Mouse (Mus musculus) intestine, embryonic 15.5 days (tissue): ENCODE measurements around the gene Ube3b. TPM values are rescaled to one million over a fixed set of nuclear protein-coding genes. Genes with fewer than 3 reads are reported as not detected.

Source experiments
- ATAC-seq: fragments of 200-750 bp; cut with Nextera tagmentation; 2 replicates; pipeline ENCODE4 v1.8.0; 2017; ENCODE audit warnings: moderate TSS enrichment, moderate library complexity
- H3K27ac ChIP-seq: fragments of 300-500 bp; sonication (generic); 2 replicates; pipeline ENCODE4 v1.5.1; 2015; ENCODE audit warnings: mild to moderate bottlenecking, inconsistent platforms
- H3K27me3 ChIP-seq: fragments of 300-500 bp; sonication (generic); replicated peaks from 2 replicates; pipeline ENCODE4 v1.6.1; 2015; ENCODE audit warnings: inconsistent platforms
- H3K36me3 ChIP-seq: fragments of 300-500 bp; sonication (generic); 2 replicates; pipeline ENCODE4 v1.6.1; 2015; ENCODE audit warnings: inconsistent platforms
- H3K4me1 ChIP-seq: fragments of 300-500 bp; sonication (generic); replicated peaks from 2 replicates; pipeline ENCODE4 v1.6.1; 2015; ENCODE audit warnings: inconsistent platforms
- H3K4me2 ChIP-seq: fragments of 300-500 bp; sonication (generic); replicated peaks from 2 replicates; pipeline ENCODE4 v1.6.1; 2015; ENCODE audit warnings: mild to moderate bottlenecking, inconsistent platforms
- H3K4me3 ChIP-seq: fragments of 300-500 bp; sonication (generic); replicated peaks from 2 replicates; pipeline ENCODE4 v1.5.1; 2015; ENCODE audit warnings: inconsistent platforms
- H3K9ac ChIP-seq: fragments of 300-500 bp; sonication (generic); 2 replicates; pipeline ENCODE4 v1.6.1; 2015; ENCODE audit warnings: inconsistent platforms
- H3K9me3 ChIP-seq: fragments of 300-500 bp; sonication (generic); 2 replicates; pipeline ENCODE4 v1.6.1; 2016; ENCODE audit warnings: inconsistent platforms
- WGBS: fragments of 180-500 bp; shearing (Covaris S2); methylation state at CpG from one replicate; pipeline ENCODE4 v1.1.7; 2015; 5-methylcytosine and 5-hydroxymethylcytosine counted together
- polyA plus RNA-seq: library from polyadenylated mRNA; unstranded; fragments of >200 nt; fragmentation: Nextera tagmentation; extraction: Ambion mirVana; gene quantifications from 2 replicates; pipeline ENCODE4 v1.2.1, GENCODE M21; 2015

Gene Ube3b
- polyA plus RNA-seq, 1 experiment from 2014 or later = 35.7 TPM

GRCm38 (mm10) chr5:114365043-114365752 is 15.2 kb upstream of the Ube3b start:
- ATAC-seq = peak; percentile 93
- Histone ChIP-seq H3K4me1 (peaks cover 45% of the 10 kb centered on the region), H3K27ac (peak overlapping the region; percentile 87), H3K9ac (peak overlapping the region; percentile 17), H3K9me3 (no peaks in the 10 kb centered on the region), H3K27me3 (no peaks in the 10 kb centered on the region), H3K36me3 (peaks cover 58% of the 10 kb centered on the region), H3K4me2 (peak overlapping the region; percentile 36), H3K4me3 (no peak overlapping the region)
- WGBS = 51% methylated on average over 23 of the region's 23 CpGs

GRCm38 (mm10) chr5:114368121-114368520 is 12.3 kb upstream of the Ube3b start:
- ATAC-seq = no peak
- Histone ChIP-seq H3K36me3 (peaks cover 38% of the 10 kb centered on the region), H3K27me3 (no peaks in the 10 kb centered on the region), H3K4me2 (no peak overlapping the region), H3K27ac (no peak overlapping the region), H3K4me1 (peaks cover 74% of the 10 kb centered on the region), H3K9ac (no peak overlapping the region), H3K9me3 (no peaks in the 10 kb centered on the region), H3K4me3 (no peak overlapping the region)
- 74% methylated on average over 14 of the region's 14 CpGs for WGBS

- Histone ChIP-seq H3K36me3 (peaks cover 35% of the 10 kb centered on the region), H3K4me2 (no peak overlapping the region), H3K9me3 (no peaks in the 10 kb centered on the region), H3K9ac (no peak overlapping the region), H3K27me3 (no peaks in the 10 kb centered on the region), H3K4me1 (peaks cover 77% of the 10 kb centered on the region), H3K27ac (peak overlapping the region; percentile 90), H3K4me3 (no peak overlapping the region)
- WGBS = 75% methylated on average over 16 of the region's 16 CpGs
- no peak for ATAC-seq
Observed at GRCm38 (mm10) chr5:114368803-114369496, 11.5 kb upstream of the Ube3b start.

GRCm38 (mm10) chr5:114369921-114370320 is 10.5 kb upstream of the Ube3b start:
- Histone ChIP-seq H3K4me3 (no peak overlapping the region), H3K27me3 (no peaks in the 10 kb centered on the region), H3K4me1 (peaks cover 77% of the 10 kb centered on the region), H3K9me3 (no peaks in the 10 kb centered on the region), H3K27ac (peak overlapping the region; percentile 90), H3K4me2 (peak overlapping the region; percentile 21; the same call in 1 of the 2 replicates), H3K9ac (peak overlapping the region; percentile 33; the same call in 1 of the 2 replicates), H3K36me3 (peaks cover 32% of the 10 kb centered on the region)
- 66% methylated on average over 9 of the region's 9 CpGs for WGBS
- no peak for ATAC-seq

- peak; percentile 12; the same call in 1 of the 2 replicates for ATAC-seq
- 37% methylated on average over 9 of the region's 9 CpGs for WGBS
- 0 out of 2 replicates have a peak overlapping the region, but pooled peaks have one; percentile 11 for H3K4me3 ChIP-seq
Observed at GRCm38 (mm10) chr5:114370371-114370776, 10.0 kb upstream of the Ube3b start.

GRCm38 (mm10) chr5:114371331-114371730 is 9.1 kb upstream of the Ube3b start:
- Histone ChIP-seq H3K4me2 (peak overlapping the region; percentile 45), H3K9ac (peak overlapping the region; percentile 23; the same call in 1 of the 2 replicates), H3K27ac (peak overlapping the region; percentile 90), H3K4me1 (peaks cover 79% of the 10 kb centered on the region), H3K36me3 (peaks cover 24% of the 10 kb centered on the region), H3K9me3 (no peaks in the 10 kb centered on the region), H3K4me3 (0 out of 2 replicates have a peak overlapping the region, but pooled peaks have one; percentile 11), H3K27me3 (no peaks in the 10 kb centered on the region)
- ATAC-seq = no peak
- 29% methylated on average over 3 of the region's 3 CpGs for WGBS

More at GRCm38 (mm10) chr5:114370371-114370776, 10.0 kb upstream of the Ube3b start:
- peaks cover 79% of the 10 kb centered on the region for H3K4me1 ChIP-seq
- H3K36me3 ChIP-seq = peaks cover 32% of the 10 kb centered on the region
- H3K4me2 ChIP-seq = peak overlapping the region; percentile 45
- peak overlapping the region; percentile 44 for H3K9ac ChIP-seq
- peak overlapping the region; percentile 90 for H3K27ac ChIP-seq
- no peaks in the 10 kb centered on the region for H3K9me3 ChIP-seq
- no peaks in the 10 kb centered on the region for H3K27me3 ChIP-seq

GRCm38 (mm10) chr5:114371731-114372473 is 8.5 kb upstream of the Ube3b start:
- peak; percentile 27 for ATAC-seq
- Histone ChIP-seq H3K36me3 (peaks cover 19% of the 10 kb centered on the region), H3K4me3 (no peak overlapping the region), H3K4me1 (peaks cover 79% of the 10 kb centered on the region), H3K27me3 (no peaks in the 10 kb centered on the region), H3K9me3 (no peaks in the 10 kb centered on the region), H3K9ac (peak overlapping the region; percentile 23; the same call in 1 of the 2 replicates), H3K4me2 (peak overlapping the region; percentile 45), H3K27ac (peak overlapping the region; percentile 90)
- WGBS = 37% methylated on average over 25 of the region's 25 CpGs

GRCm38 (mm10) chr5:114372565-114372964 is 7.8 kb upstream of the Ube3b start:
- Histone ChIP-seq H3K4me1 (peaks cover 85% of the 10 kb centered on the region), H3K27me3 (no peaks in the 10 kb centered on the region), H3K27ac (peak overlapping the region; percentile 90), H3K4me2 (peak overlapping the region; percentile 45), H3K9ac (peak overlapping the region; percentile 23; the same call in 1 of the 2 replicates), H3K4me3 (no peak overlapping the region), H3K9me3 (no peaks in the 10 kb centered on the region), H3K36me3 (peaks cover 14% of the 10 kb centered on the region)
- peak; percentile 73 for ATAC-seq
- 22% methylated on average over 11 of the region's 11 CpGs for WGBS

GRCm38 (mm10) chr5:114373174-114373573 is 7.2 kb upstream of the Ube3b start:
- no peak for ATAC-seq
- peak overlapping the region; percentile 45; the same call in 1 of the 2 replicates for H3K4me2 ChIP-seq
- peaks cover 8% of the 10 kb centered on the region for H3K36me3 ChIP-seq
- H3K27me3 ChIP-seq = no peaks in the 10 kb centered on the region
- 67% methylated on average over 11 of the region's 11 CpGs for WGBS
- H3K9me3 ChIP-seq = no peaks in the 10 kb centered on the region
- H3K4me1 ChIP-seq = peaks cover 91% of the 10 kb centered on the region
- peak overlapping the region; percentile 90 for H3K27ac ChIP-seq
- peak overlapping the region; percentile 23; the same call in 1 of the 2 replicates for H3K9ac ChIP-seq
- H3K4me3 ChIP-seq = no peak overlapping the region

- no peak for ATAC-seq
- Histone ChIP-seq H3K9me3 (no peaks in the 10 kb centered on the region), H3K27me3 (no peaks in the 10 kb centered on the region), H3K4me2 (no peak overlapping the region), H3K9ac (0 out of 2 replicates have a peak overlapping the region, but pooled peaks have one; percentile 23), H3K4me1 (peaks cover 94% of the 10 kb centered on the region), H3K4me3 (no peak overlapping the region), H3K36me3 (peaks cover 6% of the 10 kb centered on the region; the same call in 1 of the 2 replicates), H3K27ac (peak overlapping the region; percentile 90)
- 84% methylated on average over 9 of the region's 9 CpGs for WGBS
Observed at GRCm38 (mm10) chr5:114373581-114373980, 6.8 kb upstream of the Ube3b start.

- 0 out of 2 replicates have a peak, but pooled peaks have one; percentile 15 for ATAC-seq
- Histone ChIP-seq H3K27ac (peak overlapping the region; percentile 90), H3K9ac (no peak overlapping the region), H3K4me1 (peaks cover 89% of the 10 kb centered on the region), H3K27me3 (no peaks in the 10 kb centered on the region), H3K4me2 (peak overlapping the region; percentile 26), H3K9me3 (no peaks in the 10 kb centered on the region), H3K4me3 (no peak overlapping the region), H3K36me3 (peaks cover 1% of the 10 kb centered on the region; the same call in 1 of the 2 replicates)
- 81% methylated on average over 23 of the region's 23 CpGs for WGBS
Observed at GRCm38 (mm10) chr5:114374409-114375213, 5.8 kb upstream of the Ube3b start.
